Mouse (Mus musculus) neural tube, embryonic 12.5 days (tissue): ENCODE measurements at regions not wholly inside any gene's neighbourhood (a gene's known extent, or its start where the extent isn't known, plus 50 kb on each side); places are given as distances from the start of the nearest gene placed in this dataset.

Experiments used
- ATAC-seq: fragments of 200-750 bp; cut with Nextera tagmentation; 2 replicates; pipeline ENCODE4 v1.8.0; 2017; ENCODE audit warnings: low read depth, mild to moderate bottlenecking, moderate TSS enrichment, moderate library complexity; ENCODE audit not compliant: low FRiP score
- H3K27ac ChIP-seq: fragments of 300-500 bp; sonication (generic); 2 replicates; pipeline ENCODE4 v1.5.1; 2016
- H3K27me3 ChIP-seq: fragments of 300-500 bp; sonication (generic); replicated peaks from 2 replicates; pipeline ENCODE4 v1.6.1; 2016; ENCODE audit warnings: mild to moderate bottlenecking
- H3K36me3 ChIP-seq: fragments of 300-500 bp; sonication (generic); 2 replicates; pipeline ENCODE4 v1.6.1; 2016; ENCODE audit warnings: mild to moderate bottlenecking
- H3K4me1 ChIP-seq: fragments of 300-500 bp; sonication (generic); 2 replicates; pipeline ENCODE4 v1.6.1; 2016
- H3K4me2 ChIP-seq: fragments of 300-500 bp; sonication (generic); replicated peaks from 2 replicates; pipeline ENCODE4 v1.6.1; 2016; ENCODE audit warnings: mild to moderate bottlenecking
- H3K4me3 ChIP-seq: fragments of 300-500 bp; sonication (generic); 2 replicates; pipeline ENCODE4 v1.5.1; 2016
- H3K9ac ChIP-seq: fragments of 300-500 bp; sonication (generic); 2 replicates; pipeline ENCODE4 v1.6.1; 2016; ENCODE audit warnings: mild to moderate bottlenecking
- H3K9me3 ChIP-seq: fragments of 300-500 bp; sonication (generic); 2 replicates; pipeline ENCODE4 v1.6.1; 2016; ENCODE audit warnings: mild to moderate bottlenecking
- WGBS: fragments of 180-500 bp; shearing (Covaris S2); methylation state at CpG from one replicate; pipeline ENCODE4 v1.1.7; 2016; 5-methylcytosine and 5-hydroxymethylcytosine counted together

- 83% methylated on average over 16 of the region's 16 CpGs for WGBS
- Histone ChIP-seq H3K36me3 (no peaks in the 10 kb centered on the region), H3K27ac (no peak overlapping the region), H3K4me2 (no peak overlapping the region), H3K9me3 (no peaks in the 10 kb centered on the region), H3K4me3 (no peak overlapping the region), H3K9ac (no peak overlapping the region), H3K27me3 (no peaks in the 10 kb centered on the region), H3K4me1 (no peaks in the 10 kb centered on the region)
- no peak for ATAC-seq
These were observed 394.0 kb downstream of the Gpat3 start for GRCm38 (mm10) chr5:101239298-101240118.

- WGBS: 74% methylated on average over 9 of the region's 9 CpGs
- Histone ChIP-seq H3K27ac (no peak overlapping the region), H3K9me3 (no peaks in the 10 kb centered on the region), H3K36me3 (no peaks in the 10 kb centered on the region), H3K4me1 (no peaks in the 10 kb centered on the region), H3K27me3 (no peaks in the 10 kb centered on the region), H3K4me2 (no peak overlapping the region), H3K9ac (no peak overlapping the region), H3K4me3 (no peak overlapping the region)
- ATAC-seq: no peak
These were observed 390.7 kb downstream of the Gpat3 start for GRCm38 (mm10) chr5:101236163-101236693.

DNA sequence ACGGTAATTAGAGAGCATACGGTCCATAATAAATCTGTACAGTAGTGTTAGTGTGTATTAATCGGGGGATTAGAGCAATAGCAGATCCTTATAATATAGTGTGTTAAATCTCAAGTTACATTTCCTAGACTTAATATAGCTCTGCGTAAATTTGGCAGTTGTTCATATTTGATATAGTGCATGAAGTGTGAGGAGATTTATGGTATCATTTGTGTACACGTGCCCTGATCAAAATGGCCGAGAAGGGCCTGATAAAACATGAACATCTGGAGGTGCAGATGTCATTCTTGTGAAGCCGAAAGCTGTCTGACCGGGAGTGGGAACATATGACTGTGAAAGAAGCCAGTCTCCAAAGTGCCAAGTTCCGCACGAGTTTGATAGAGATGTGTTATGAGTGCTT, 376.9 kb downstream of the Gpat3 start:
- H3K27me3 ChIP-seq: no peaks in the 10 kb centered on the region
- no peak overlapping the region for H3K4me2 ChIP-seq
- no peak overlapping the region for H3K9ac ChIP-seq
- no peaks in the 10 kb centered on the region for H3K36me3 ChIP-seq
- no peak for ATAC-seq
- H3K27ac ChIP-seq: no peak overlapping the region
- no peaks in the 10 kb centered on the region for H3K4me1 ChIP-seq
- no peak overlapping the region for H3K4me3 ChIP-seq
- no peaks in the 10 kb centered on the region for H3K9me3 ChIP-seq
- WGBS: 88% methylated on average over 10 of the region's 10 CpGs

- H3K36me3 ChIP-seq: no peaks in the 10 kb centered on the region
- H3K27me3 ChIP-seq: no peaks in the 10 kb centered on the region
- H3K4me2 ChIP-seq: no peak overlapping the region
- 89% methylated on average over 3 of the region's 3 CpGs for WGBS
- no peak overlapping the region for H3K4me3 ChIP-seq
- no peaks in the 10 kb centered on the region for H3K9me3 ChIP-seq
- H3K27ac ChIP-seq: no peak overlapping the region
- no peak overlapping the region for H3K9ac ChIP-seq
- ATAC-seq: no peak
- H3K4me1 ChIP-seq: no peaks in the 10 kb centered on the region
These were observed 372.6 kb downstream of the Gpat3 start for GRCm38 (mm10) chr5:101218082-101218481.

DNA sequence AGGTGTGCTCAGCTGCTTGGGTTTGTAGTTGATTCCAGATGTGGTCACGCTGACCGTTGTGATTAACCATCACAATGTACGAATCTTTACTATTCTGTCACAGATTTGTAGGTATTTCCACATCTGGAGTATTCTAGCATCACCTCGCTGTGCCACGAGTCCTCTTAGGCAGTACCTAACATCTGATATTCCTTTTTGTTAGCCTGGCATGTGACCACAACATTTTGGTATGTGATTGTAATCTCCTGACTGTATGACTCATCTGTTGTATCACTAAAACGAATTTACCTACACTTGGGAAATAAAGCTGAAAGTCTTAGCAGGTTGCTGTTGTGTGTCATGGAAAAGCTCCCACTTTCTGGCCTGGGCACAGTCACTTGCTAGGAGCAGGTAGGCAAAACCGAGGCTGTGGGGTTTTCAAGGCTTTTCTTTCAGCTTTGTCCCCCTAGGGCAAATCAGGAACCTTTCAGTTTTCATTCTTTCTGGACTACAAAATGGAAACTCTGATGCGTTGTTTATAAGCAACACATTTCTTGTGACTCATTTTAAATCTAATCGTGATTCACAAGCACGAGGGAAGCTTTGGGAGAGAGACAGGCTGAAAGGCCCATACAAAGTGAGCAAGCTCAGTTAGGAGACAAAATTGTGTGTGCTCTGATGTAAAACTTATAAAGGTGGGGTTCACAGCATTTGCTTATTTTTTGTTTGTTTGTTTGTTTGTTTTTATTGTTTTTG, 371.5 kb downstream of the Gpat3 start:
- Histone ChIP-seq H3K4me1 (no peaks in the 10 kb centered on the region), H3K9me3 (no peaks in the 10 kb centered on the region), H3K36me3 (no peaks in the 10 kb centered on the region), H3K9ac (no peak overlapping the region), H3K4me2 (no peak overlapping the region), H3K4me3 (no peak overlapping the region), H3K27ac (no peak overlapping the region), H3K27me3 (no peaks in the 10 kb centered on the region)
- 85% methylated on average over 10 of the region's 10 CpGs for WGBS
- ATAC-seq: no peak

DNA sequence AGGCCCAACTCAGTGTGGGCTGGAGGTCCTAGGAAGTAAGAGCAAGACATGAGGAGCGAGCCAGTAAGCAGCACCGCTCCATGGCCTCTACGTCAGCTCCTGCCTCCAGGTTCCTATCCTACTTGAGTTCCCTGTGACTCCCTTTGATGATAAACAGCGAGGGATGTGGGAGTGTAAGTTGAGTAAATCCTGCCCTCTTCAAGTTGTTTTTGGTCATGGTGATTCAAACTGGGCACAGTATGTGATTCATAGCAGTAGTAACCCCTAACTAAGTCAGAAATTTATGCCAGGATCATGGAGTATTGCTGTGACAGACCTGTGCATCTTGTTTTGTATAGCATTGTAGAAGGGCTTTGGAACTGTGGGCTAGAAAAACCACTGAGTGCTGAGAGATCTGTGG, 366.5 kb downstream of the Gpat3 start:
- H3K4me2 ChIP-seq: no peak overlapping the region
- no peaks in the 10 kb centered on the region for H3K27me3 ChIP-seq
- H3K27ac ChIP-seq: no peak overlapping the region
- no peak overlapping the region for H3K4me3 ChIP-seq
- WGBS: 86% methylated on average over 4 of the region's 4 CpGs
- H3K9ac ChIP-seq: no peak overlapping the region
- no peaks in the 10 kb centered on the region for H3K4me1 ChIP-seq
- no peaks in the 10 kb centered on the region for H3K36me3 ChIP-seq
- H3K9me3 ChIP-seq: no peaks in the 10 kb centered on the region
- no peak for ATAC-seq

GRCm38 (mm10) chr5:101208150-101208549, 362.6 kb downstream of the Gpat3 start:
- Histone ChIP-seq H3K27me3 (no peaks in the 10 kb centered on the region), H3K4me3 (no peak overlapping the region), H3K9me3 (no peaks in the 10 kb centered on the region), H3K4me1 (no peaks in the 10 kb centered on the region), H3K36me3 (no peaks in the 10 kb centered on the region), H3K9ac (no peak overlapping the region), H3K4me2 (no peak overlapping the region), H3K27ac (no peak overlapping the region)
- 87% methylated on average over 5 of the region's 5 CpGs for WGBS
- ATAC-seq: no peak

- Histone ChIP-seq H3K27me3 (no peaks in the 10 kb centered on the region), H3K27ac (no peak overlapping the region), H3K4me3 (no peak overlapping the region), H3K4me1 (no peaks in the 10 kb centered on the region), H3K4me2 (no peak overlapping the region), H3K36me3 (no peaks in the 10 kb centered on the region), H3K9ac (no peak overlapping the region), H3K9me3 (no peaks in the 10 kb centered on the region)
- no peak for ATAC-seq
- 77% methylated on average over 4 of the region's 4 CpGs for WGBS
These were observed 350.0 kb downstream of the Gpat3 start for GRCm38 (mm10) chr5:101195501-101195900.

DNA sequence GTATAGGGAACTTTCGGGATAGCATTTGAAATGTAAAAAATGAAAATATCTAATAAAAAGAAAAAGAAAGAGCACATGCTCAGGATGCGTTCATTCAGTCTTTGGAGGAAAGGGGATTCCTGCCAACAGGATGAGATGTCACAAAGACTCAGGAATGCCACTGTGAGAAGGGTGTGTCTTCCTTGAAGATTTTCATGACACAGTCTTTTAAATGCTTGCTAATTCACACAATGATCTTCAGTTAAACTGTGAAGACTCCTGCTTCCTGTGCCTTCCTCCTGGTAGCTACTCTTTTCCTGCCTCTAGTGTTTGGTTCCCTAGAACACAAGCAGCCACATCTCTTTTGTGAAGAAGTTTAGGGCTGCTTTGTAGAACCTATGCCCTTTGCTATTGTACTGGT, 345.5 kb downstream of the Gpat3 start:
- Histone ChIP-seq H3K4me3 (no peak overlapping the region), H3K4me1 (no peaks in the 10 kb centered on the region), H3K27ac (no peak overlapping the region), H3K4me2 (no peak overlapping the region), H3K9me3 (no peaks in the 10 kb centered on the region), H3K27me3 (no peaks in the 10 kb centered on the region), H3K36me3 (no peaks in the 10 kb centered on the region), H3K9ac (no peak overlapping the region)
- no peak for ATAC-seq
- WGBS: 87% methylated on average over 2 of the region's 2 CpGs

DNA sequence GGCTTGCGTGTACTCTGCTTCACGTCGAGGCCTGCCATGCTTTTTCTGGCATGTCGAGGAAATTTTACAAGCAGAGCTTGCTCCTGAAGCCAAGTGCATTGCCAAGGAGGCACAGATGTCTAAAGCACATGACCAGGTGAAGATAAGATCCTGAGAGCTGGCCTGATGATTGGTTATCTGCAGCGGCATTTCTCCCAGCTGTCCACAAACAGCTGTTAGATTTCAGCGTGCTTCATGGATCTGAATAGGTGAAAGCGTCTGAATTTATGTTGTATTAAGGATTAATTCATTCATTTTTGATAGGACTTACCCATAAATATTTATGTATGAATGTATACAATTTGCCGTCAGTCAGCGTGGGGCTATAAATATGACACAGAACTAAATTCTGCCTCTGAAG, 327.7 kb downstream of the Gpat3 start:
- Histone ChIP-seq H3K36me3 (no peaks in the 10 kb centered on the region), H3K27me3 (no peaks in the 10 kb centered on the region), H3K4me1 (no peaks in the 10 kb centered on the region), H3K4me2 (no peak overlapping the region), H3K27ac (no peak overlapping the region), H3K4me3 (no peak overlapping the region), H3K9me3 (no peaks in the 10 kb centered on the region), H3K9ac (no peak overlapping the region)
- 83% methylated on average over 9 of the region's 9 CpGs for WGBS
- ATAC-seq: no peak

GRCm38 (mm10) chr5:101172782-101173181, 327.3 kb downstream of the Gpat3 start:
- WGBS: 80% methylated on average over 10 of the region's 10 CpGs
- H3K27me3 ChIP-seq: no peaks in the 10 kb centered on the region

DNA sequence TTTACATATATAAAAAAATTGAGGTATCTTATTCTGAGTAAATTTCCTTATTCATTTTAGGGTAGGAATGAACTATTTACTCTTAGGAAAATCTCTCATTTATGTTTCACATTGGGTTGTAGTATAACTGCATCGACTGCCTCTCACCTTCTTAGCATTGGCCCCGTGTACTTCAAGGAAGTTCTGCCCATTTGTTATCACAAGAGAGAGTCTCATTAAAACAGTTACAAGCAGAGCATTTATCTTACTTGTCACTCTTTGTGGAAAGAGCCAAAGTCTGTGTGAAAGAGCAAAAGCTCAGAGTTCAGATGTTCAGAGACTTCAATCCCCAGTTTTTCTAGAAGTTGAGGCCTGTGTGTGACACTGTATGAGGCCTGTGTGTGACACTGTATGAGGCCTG, 323.6 kb downstream of the Gpat3 start:
- Histone ChIP-seq H3K4me1 (no peaks in the 10 kb centered on the region), H3K9me3 (no peaks in the 10 kb centered on the region), H3K4me2 (no peak overlapping the region), H3K36me3 (no peaks in the 10 kb centered on the region), H3K27me3 (no peaks in the 10 kb centered on the region), H3K9ac (no peak overlapping the region), H3K4me3 (no peak overlapping the region), H3K27ac (no peak overlapping the region)
- ATAC-seq: no peak
- WGBS: 60% methylated on average over 2 of the region's 2 CpGs

More at GRCm38 (mm10) chr5:101172782-101173181, 327.3 kb downstream of the Gpat3 start:
- Histone ChIP-seq H3K27ac (no peak overlapping the region), H3K4me2 (no peak overlapping the region), H3K4me1 (no peaks in the 10 kb centered on the region), H3K9ac (no peak overlapping the region), H3K9me3 (no peaks in the 10 kb centered on the region), H3K4me3 (no peak overlapping the region), H3K36me3 (no peaks in the 10 kb centered on the region)
- ATAC-seq: no peak
